Mouse (Mus musculus) midbrain, embryonic 14.5 days (tissue): ENCODE results near the gene Gm45021. TPM values are rescaled to one million over a fixed set of nuclear protein-coding genes. Genes with fewer than 3 reads are reported as not detected.

ENCODE experiments used
- polyA plus RNA-seq: library from polyadenylated mRNA; unstranded; fragments of >200 nt; fragmentation: Nextera tagmentation; extraction: Ambion mirVana; gene quantifications from 2 replicates; pipeline ENCODE4 v1.2.1, GENCODE M21; 2014

The Gm45021 gene
- polyA plus RNA-seq, 1 experiment from 2014 or later, result not detected

Other genes starting within 250 kb of the Gm45021 start
- gene Krba1, start 194.0 kb upstream of the Gm45021 start, polyA plus RNA-seq, result 28.0 and 30.3 TPM in 2 replicates
- gene Zfp467, start 143.8 kb upstream of the Gm45021 start, polyA plus RNA-seq, result 31.1 and 38.8 TPM in 2 replicates
- gene Sspo, start 141.4 kb upstream of the Gm45021 start, polyA plus RNA-seq, result 0.39 and 0.49 TPM in 2 replicates
- 190 and 241 TPM in 2 replicates for gene Atp6v0e2, start 52.0 kb upstream of the Gm45021 start, polyA plus RNA-seq
- gene Lrrc61, start 34.8 kb upstream of the Gm45021 start, polyA plus RNA-seq, result 11.0 and 20.1 TPM in 2 replicates
- 1.5 and 3.6 TPM in 2 replicates for gene Rarres2, start 16.8 kb upstream of the Gm45021 start, polyA plus RNA-seq
- gene Repin1, start 4.3 kb downstream of the Gm45021 start, polyA plus RNA-seq, result 44.3 and 47.0 TPM in 2 replicates
- gene Gm44965, start 4.3 kb downstream of the Gm45021 start, polyA plus RNA-seq, result 0.94 TPM in 1 of 2 replicates, not detected in the other
- 14.6 and 17.5 TPM in 2 replicates for gene Zfp775, start 12.5 kb downstream of the Gm45021 start, polyA plus RNA-seq
- 14.2 and 17.8 TPM in 2 replicates for gene AI854703, start 37.2 kb downstream of the Gm45021 start, polyA plus RNA-seq
- gene Gimap8, start 57.6 kb downstream of the Gm45021 start, polyA plus RNA-seq, result 0.17 and 0.32 TPM in 2 replicates
- 0.98 and 2.1 TPM in 2 replicates for gene Gimap9, start 86.5 kb downstream of the Gm45021 start, polyA plus RNA-seq
- gene Gimap4, start 94.9 kb downstream of the Gm45021 start, polyA plus RNA-seq, result 0.63 and 1.4 TPM in 2 replicates
- 3.9 and 8.0 TPM in 2 replicates for gene Gimap6, start 118.6 kb downstream of the Gm45021 start, polyA plus RNA-seq
- gene Gm28053, start 129.0 kb downstream of the Gm45021 start, polyA plus RNA-seq, result 1.00 TPM in 1 of 2 replicates, not detected in the other
- not detected in 2 replicates for gene Gimap7, start 129.0 kb downstream of the Gm45021 start, polyA plus RNA-seq
- gene Gimap1, start 149.4 kb downstream of the Gm45021 start, polyA plus RNA-seq, result 2.8 and 5.2 TPM in 2 replicates
- 0.71 and 0.78 TPM in 2 replicates for gene Gimap5, start 156.6 kb downstream of the Gm45021 start, polyA plus RNA-seq
- gene Gimap3, start 181.2 kb downstream of the Gm45021 start, polyA plus RNA-seq, result not detected in 2 replicates